Mouse (Mus musculus) neutrophil, adult 59 days (primary cell): Measurements from ENCODE around the gene Fgf13. TPM values are rescaled to one million over a fixed set of nuclear protein-coding genes. Genes with fewer than 3 reads are reported as not detected.

ENCODE experiments used
- total RNA-seq, 2 experiments: library from RNA; stranded (reverse); gene quantifications; 1 replicate in 1 of 2; 2 replicates in 1 of 2; pipeline ENCODE4 v1.2.4; 2023

The Fgf13 gene
- total RNA-seq, result under 1 TPM; 0.18 to 0.71 TPM

GRCm38 (mm10) chrX:59567695-59568431, at the start of gene Fgf13:
Gene Fgf13, minus strand, starts transcription at chrX:59568071.

